Mouse (Mus musculus) frontal cortex, adult (tissue): ENCODE data around the gene Abr.
A peak's percentile ranks its signal among the peaks of the same experiment; 100 is the strongest.

Experiments used
- ATAC-seq: cut with Nextera tagmentation; 2 replicates; pipeline ENCODE4 v1.9.2; 2017; ENCODE audit warnings: mild to moderate bottlenecking, moderate library complexity, mixed read lengths; ENCODE audit not compliant: low TSS enrichment

Abr gene

DNA sequence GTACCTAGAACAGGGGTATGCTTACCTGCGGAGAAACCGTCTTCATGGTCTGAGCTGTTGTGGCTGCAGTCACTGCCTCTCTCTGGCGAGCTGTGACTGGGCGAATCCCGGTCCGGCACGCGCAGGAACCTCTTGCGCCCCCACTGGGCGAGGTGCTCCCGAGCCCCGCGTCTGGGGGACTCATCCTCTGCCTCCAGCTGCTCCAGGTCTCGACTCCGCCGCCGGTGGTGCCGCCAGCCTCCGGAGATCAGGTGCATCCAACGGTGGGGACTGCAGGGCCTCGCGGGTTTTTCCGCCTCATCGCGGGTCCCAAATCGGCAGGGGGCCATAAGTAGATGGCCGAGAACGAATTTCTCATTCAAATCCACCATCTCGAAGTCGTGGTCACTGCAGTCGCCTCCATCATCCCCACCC, at the start of gene Abr:
TSS of gene Abr (minus strand) at position 163 of the 414 bp plus-strand sequence.
- ATAC-seq = no peak

- no peak for ATAC-seq
Measured at GRCm38 (mm10) chr11:76667807-76668206, 45.7 kb upstream of the Abr start.

GRCm38 (mm10) chr11:76666002-76666649, 44.0 kb upstream of the Abr start:
- ATAC-seq = peak; percentile 79

DNA sequence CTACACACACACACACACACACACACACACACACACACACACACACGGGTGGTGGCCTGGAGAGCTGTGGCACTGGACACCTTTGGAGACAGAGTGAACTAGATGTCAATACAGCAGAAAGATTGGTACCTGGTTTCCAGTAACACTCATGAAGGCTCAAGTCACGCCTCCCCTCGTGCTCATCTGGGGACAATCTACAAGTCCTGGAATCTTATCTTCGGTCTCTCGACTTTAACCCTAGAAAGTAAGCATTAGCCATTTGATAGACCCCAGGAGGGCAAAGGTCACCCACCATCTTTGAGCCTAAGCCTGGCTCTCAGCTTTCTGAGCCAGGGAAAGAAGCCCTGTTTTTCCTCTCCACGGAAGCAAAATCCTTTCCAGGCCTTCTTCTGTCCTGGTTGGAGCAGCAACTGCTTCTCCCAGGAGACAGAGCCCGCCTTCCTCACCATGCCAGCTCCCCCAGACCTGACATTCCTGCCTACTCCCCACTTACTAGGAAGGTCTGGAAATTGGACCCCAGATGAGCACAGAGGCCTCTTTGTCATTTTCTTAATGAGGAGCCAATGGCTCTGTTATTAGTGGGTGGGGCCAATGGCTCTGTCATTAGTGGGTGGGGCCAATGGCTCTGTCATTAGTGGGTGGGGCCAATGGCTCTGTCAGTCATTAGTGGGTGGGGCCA, 39.8 kb upstream of the Abr start:
- ATAC-seq = no peak

- ATAC-seq = no peak
Measured at GRCm38 (mm10) chr11:76659138-76659930, 37.2 kb upstream of the Abr start.

GRCm38 (mm10) chr11:76657450-76657970, 35.4 kb upstream of the Abr start:
- no peak for ATAC-seq

DNA sequence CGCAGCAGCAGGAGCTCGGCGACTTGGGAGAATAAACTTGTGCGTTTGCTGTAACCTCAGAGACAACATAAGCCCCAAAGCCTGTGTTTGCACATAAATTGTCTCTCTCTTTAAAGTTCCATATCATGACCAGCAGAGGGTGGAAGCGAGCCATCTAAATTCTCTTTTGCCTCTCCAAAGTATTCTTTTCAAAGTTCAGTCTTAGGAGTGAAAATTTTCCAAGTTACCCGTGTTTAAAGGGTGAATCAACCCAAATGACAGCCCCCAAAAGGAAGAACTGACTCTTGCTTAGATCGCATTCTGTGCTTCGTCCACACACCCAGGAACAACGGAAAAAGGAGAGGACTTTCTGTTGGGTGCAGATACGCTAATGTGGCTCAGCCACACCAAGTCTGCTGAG, 33.0 kb upstream of the Abr start:
- peak; percentile 41; the same call in 1 of the 2 replicates for ATAC-seq

- ATAC-seq = no peak
Measured at GRCm38 (mm10) chr11:76652838-76653334, 30.8 kb upstream of the Abr start.

GRCm38 (mm10) chr11:76650862-76651560, 28.9 kb upstream of the Abr start:
- peak; percentile 29; the same call in 1 of the 2 replicates for ATAC-seq

GRCm38 (mm10) chr11:76647500-76647899, 25.4 kb upstream of the Abr start:
- peak; percentile 60 for ATAC-seq

- ATAC-seq = no peak
Measured at GRCm38 (mm10) chr11:76647062-76647461, 24.9 kb upstream of the Abr start.

DNA sequence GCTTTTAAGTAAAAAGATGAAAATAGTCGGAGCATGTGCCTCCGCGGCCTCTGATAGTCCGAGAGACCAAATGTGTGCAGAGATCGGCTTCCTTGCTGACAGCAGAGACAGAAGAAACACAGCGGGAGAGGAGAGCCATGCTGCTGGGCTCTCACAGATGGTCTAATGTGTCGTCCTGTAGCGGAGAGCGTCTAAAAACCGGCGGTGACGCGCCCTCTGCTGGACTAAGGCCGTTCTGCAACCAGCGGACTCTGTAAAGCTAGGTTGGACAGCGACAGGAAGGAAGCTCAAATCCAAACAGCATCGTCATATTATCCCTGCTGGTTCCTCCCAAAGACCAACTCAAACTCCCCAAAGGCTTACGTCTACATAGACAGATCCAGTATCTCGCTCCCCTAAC, 23.8 kb upstream of the Abr start:
- peak; percentile 91 for ATAC-seq

DNA sequence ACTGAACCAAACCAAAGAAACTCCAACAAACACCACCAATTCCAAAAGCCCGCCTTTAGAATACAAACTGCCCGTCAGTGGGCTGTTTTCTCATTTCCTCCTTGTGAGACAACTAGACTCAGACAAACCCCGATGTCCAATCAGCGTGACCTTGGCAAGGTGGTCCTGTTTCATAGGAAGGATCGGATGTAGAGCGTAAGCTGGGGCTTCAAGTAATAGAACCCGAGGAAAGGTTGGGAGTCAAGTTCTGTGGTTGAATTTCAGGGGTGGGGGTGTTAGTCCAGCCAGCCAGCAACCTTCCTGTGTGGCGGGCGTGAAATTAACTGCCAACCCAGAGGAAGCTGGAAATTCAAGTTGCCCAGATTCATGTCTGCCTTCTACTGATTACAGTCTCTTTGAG, 22.9 kb upstream of the Abr start:
- ATAC-seq = no peak

- ATAC-seq = no peak
Measured at GRCm38 (mm10) chr11:76644257-76644656, 22.1 kb upstream of the Abr start.

GRCm38 (mm10) chr11:76640231-76640630, 18.1 kb upstream of the Abr start:
- ATAC-seq = no peak

DNA sequence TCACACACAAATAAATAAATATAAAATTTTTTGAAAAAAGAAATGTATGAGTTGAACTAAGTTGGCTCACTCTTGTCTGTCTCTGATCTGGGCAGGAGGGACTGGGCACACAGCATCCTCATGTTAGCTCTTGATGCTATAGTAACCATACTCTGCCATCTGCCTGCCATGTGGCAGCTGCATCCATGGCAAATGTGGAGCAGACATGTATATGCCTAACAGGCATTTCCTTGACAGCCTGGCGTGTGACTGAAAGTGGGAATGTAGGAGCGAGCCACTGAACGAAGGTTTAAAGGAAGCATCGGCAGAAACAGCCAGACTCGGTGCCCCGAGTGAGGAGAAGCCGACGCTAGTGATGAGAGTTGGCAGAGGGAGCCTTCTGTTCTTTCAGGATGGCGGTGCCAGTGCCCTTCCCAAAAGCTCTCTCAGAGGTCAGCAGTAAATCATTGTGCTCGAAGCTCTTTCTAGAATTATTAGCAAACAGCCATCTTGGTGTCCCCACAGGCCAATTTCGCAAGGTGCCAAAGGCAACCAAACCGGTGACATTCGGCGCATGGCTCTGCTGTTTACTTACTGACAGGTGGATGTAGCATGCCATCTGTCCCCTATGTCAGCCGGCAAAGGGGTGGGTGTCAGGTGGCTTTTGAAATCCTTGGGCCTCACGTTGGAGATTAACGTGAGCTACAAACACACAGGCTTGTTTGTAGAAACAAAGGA, 17.3 kb upstream of the Abr start:
- ATAC-seq = no peak

DNA sequence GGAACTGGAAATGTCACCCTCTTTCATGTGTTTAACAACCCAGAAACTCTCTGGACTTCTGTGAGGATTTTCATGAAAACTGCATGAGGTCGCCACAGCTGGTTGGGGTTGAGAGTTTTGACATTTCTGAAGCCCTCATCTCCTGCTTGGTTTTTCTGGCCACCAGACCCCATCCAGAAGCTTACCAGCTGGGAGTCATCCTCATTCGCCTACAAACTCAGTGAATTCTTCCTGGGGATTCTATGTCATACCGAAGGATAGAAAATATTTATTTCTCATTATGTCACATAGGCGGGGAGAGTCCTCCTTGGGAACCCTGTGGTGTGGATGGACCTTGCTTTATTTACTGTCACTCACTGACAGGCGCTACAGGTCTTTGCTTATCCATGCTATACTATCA, 8.4 kb upstream of the Abr start:
- ATAC-seq = no peak

DNA sequence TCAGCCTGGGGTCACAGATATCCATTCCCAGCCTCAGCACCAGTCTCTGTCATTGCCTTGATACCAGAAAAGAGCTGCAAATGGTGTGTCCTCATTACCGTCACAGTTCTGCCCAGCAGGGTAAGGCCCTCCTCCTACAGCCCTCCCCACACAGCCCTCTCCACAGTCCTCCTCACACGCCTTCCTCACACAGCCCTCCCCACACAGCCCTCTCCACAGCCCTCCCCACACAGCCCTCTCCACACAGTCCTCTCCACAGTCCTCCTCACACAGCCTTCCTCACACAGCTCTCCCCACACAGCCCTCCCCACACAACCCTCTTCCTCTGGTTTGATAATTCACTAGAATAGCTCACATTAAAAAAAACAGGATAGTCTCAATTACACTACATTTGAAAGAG, 7.9 kb upstream of the Abr start:
- ATAC-seq = no peak

- ATAC-seq = no peak
Measured at GRCm38 (mm10) chr11:76628613-76629012, 6.5 kb upstream of the Abr start.

- no peak for ATAC-seq
Measured at GRCm38 (mm10) chr11:76624881-76625280, 2.8 kb upstream of the Abr start.

DNA sequence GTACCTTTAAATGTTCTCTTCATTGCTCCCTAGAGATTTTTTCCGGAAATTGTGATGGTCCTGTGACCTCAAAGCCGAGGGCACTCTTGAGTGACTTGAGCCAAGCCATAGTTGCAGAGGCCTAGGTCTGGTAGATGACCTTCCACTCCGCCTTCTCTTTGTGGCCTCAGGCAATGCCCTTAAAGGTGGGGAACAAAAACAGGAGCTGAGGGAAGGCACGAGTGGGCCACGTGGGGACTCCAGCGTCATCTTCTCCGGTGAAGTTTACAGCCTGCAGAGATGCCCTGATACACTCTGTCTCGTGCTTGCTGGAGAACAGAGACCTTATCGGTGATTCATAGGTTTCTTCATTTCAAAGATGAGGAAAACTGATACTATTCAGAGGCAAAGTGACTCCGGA, 2.0 kb upstream of the Abr start:
- no peak for ATAC-seq
